Mouse (Mus musculus): ENCODE data around the gene Sfi1.
"Not testable (repeated sequence)": the region's sequence is repeated elsewhere in the genome, so short reads cannot be mapped to it uniquely, and the experiment has no call there.

The Sfi1 gene

DNA sequence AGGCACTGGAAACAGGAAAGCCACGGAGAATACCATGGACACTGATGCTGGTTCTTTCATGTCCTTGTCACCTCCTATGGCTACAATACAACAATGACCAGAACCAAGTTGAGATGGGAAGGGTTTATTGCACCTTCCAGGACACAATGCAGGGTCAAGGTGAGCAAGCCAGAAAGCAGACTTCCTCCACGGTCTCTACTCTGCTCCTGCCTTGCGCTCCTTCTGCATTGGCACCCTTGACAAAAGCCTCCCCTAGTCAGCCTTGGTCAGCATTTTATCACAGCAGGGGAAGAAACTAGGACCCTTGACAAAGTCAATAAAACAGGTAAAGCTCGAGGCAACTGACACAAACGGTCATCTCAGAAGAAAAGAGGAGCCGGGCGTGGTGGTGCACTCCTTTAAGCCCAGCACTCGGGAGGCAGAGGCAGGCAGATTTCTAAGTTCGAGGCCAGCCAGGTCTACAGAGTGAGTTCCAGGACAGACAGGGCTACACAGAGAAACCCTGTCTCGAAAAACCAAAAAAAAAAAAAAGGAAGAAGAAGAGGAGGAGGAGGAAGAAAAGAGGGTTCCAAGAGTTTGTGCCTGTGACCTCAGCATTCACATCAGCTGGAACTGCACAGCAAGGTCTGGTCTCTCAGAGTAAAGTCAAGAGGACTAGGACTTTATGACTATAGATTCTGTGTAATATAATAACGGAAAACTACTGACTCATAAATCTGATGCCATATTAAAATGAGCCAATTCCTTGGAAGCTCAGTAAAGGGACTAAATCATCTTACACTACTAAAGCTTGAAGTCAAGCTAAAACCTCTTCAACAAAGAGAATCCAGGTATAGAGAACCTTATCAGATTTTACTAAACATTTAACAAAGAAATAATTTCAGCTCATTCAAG is 19.6 kb downstream of the Sfi1 start:
- peak; percentile 86 to 99 for DNase-seq (ENCODE audit: low spot score in 2 of 2)

DNA sequence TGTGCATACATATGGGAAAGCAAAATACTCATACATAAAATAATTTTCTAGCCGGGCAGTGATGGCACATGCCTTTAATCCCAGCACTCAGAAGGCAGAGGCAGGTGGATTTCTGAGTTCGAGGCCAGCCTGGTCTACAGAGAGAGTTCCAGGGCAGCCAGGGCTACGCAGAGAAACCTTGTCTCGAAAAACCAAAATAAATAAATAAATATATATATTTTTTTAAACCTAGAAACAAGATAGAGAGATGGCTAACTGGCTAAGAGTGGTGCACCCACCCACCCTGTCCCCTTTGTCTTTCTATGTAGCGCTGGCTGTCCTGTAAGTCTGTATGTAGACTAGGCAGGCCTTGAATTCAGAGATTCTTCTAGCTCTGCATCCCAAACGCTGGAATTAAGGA is 20.7 kb downstream of the Sfi1 start:
- DNase-seq (ENCODE audit: low spot score in 2 of 2): not testable (repeated sequence)

DNA sequence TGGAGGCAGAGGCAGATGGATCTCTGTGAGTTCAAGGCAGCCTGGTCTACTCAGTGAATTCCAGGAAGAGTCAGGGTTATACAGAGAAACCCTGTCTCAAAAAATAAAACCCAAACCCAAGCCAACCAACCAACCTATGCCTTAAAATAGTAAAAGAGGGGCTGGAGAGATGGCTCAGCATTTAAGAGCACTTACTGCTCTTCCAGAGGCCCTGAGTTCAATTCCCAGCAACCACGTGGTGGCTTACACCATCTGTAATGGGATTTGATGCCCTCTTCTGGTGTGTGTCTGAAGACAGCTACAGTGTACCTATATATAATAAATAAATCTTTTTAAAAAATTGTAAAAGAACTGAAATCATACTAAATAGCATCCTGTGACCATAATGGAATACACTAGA is 21.3 kb downstream of the Sfi1 start:
- peak; percentile 74 to 94 for DNase-seq (ENCODE audit: low spot score in 2 of 2)

DNA sequence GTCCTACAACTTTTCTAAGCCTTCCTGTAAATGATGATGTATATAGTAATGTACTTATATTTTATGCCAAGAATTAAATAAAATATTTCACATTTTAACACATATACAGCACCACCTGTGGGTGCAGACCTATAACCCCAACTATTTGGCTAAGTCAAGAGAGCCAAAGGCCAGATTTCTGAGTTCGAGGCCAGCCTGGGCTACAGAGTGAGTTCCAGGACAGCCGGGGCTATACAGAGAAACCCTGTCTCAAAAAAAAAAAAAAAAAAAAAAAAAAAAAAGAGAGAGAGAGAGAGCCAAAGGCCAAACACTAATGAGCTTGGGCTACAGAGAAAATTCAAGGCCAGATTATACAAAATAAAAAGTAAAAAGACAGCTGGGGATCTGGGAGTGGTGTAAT is 24.2 kb downstream of the Sfi1 start:
- peak; percentile 74 to 91 for DNase-seq (ENCODE audit: low spot score in 2 of 2)

DNA sequence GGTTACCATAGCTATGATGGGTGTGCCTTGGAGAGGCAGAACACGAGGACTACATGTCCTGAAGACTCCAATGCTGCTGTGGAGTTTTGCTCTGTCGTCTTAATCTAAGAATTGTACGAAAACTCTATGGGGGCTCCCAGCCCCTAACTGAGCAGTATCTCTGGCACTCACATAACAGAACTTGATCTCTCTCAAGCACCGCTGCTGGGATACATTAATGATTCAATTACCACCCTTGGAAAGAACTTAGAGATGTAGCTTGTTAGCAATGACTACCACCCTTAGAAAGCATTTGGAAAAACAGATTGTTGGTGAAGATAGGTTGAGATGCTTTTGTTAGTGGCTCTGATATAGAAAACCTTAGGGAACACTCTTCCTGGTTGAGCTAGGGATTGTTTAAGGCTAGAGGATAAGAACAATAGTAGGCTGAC is 25.7 kb downstream of the Sfi1 start:
- DNase-seq (ENCODE audit: low spot score in 2 of 2): peak; percentile 78 to 90

DNA sequence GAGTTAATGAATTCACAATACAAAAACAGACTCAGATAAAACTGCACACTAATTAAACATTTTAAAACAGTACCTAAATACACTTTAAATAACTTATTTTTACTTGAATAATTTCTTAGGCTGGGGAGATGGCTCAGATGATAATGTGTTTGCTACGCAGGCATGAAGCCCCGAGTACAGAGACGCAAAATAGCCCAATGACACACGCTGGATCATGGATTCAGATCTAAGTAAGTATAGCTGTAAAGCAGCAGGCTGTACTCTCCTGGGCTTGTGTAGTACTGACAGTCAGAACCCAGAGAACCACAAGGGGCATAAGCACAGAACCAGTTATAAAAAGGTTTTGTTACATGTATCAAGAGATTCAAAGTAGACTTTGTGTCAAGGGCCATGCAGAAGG is 26.1 kb downstream of the Sfi1 start:
- peak in 1 of 2 experiments; percentile 66 for DNase-seq (ENCODE audit: low spot score in 2 of 2)

DNA sequence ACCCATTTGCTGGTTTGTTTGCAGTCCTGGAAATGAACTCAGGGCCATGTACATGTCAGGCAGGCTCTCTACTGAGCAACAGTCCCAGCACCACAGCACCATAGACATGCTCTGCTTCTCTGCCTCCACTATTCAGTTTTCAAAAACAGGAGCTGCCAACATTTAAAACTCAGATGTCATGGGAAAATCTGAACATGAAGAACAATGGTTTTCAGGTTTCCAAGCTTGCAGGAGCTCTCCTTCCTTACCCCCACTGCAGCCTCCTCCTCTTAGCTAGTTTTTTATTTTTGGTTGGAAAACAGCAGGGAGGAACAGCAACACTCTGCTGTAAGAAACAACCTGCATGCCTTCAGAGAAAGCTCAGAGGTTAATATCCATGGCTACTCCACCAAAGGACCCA is 26.9 kb downstream of the Sfi1 start:
- peak in 1 of 2 experiments; percentile 25 for DNase-seq (ENCODE audit: low spot score in 2 of 2)

DNA sequence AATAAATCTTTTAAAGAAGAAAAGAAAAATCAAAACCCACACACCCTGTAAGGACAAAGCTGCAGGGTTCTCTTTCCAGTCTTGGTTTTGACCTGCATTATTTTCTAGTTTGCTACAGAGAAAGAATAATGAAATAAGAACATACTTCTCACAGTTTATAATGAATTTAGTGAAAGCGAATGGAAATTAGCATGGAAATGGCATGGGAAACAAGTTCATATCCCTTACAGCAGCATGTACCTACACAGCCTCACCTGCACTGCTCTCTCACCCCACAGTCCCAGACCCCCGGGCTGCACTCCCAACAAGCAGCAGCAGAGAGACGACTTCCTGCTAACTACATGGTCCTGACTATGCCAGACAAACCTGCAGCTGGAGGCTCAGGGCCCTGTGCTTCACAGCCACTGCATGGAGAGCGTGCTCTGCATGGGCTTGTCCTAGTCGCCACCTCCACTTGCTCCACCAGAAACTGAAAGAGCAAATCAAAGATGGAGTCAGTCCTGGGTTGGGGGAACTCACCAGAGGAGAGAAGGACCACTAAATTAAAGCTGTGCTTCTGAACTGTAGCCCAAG is 28.0 kb downstream of the Sfi1 start:
- DNase-seq (ENCODE audit: low spot score in 2 of 2): not testable (repeated sequence)

DNA sequence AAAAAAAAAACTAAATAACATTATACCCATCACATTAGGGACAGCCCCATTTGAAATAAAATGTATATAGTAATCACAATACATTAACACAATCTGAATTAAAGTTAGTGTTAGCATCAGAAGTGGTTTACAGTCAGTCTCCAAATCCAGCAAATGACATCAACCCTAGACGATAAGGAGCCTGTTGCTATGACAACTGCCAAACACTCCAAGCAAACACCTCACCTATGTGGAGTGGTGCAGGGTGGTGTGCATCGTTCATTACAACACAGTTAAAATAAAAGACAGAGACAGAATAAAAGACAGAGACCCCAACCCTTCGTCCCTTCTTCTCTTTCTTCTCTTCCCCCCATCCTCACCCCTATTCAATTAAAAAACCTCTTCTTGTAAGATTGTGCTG is 29.6 kb downstream of the Sfi1 start:
- DNase-seq (ENCODE audit: low spot score in 2 of 2): not testable (repeated sequence)

DNA sequence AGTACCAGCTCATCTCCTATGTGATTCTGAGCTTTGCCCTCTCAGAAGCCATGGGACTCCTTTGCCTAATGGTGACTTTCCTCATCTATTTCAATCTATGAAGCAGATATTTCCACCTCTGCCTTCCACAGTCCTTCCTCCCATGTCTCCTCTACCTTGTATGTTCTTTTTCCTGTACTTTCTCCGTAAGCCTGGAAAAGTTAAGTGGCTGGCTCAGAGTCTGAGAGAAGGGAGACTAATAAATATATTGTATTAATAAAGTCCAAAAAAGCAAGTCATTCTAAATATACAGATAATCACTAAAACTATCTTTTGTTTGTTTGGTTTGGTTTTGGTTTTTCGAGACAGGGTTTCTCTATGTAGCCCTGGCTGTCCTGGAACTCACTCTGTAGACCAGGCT is 30.1 kb downstream of the Sfi1 start:
- peak; percentile 43 to 92 for DNase-seq (ENCODE audit: low spot score in 2 of 2)

DNA sequence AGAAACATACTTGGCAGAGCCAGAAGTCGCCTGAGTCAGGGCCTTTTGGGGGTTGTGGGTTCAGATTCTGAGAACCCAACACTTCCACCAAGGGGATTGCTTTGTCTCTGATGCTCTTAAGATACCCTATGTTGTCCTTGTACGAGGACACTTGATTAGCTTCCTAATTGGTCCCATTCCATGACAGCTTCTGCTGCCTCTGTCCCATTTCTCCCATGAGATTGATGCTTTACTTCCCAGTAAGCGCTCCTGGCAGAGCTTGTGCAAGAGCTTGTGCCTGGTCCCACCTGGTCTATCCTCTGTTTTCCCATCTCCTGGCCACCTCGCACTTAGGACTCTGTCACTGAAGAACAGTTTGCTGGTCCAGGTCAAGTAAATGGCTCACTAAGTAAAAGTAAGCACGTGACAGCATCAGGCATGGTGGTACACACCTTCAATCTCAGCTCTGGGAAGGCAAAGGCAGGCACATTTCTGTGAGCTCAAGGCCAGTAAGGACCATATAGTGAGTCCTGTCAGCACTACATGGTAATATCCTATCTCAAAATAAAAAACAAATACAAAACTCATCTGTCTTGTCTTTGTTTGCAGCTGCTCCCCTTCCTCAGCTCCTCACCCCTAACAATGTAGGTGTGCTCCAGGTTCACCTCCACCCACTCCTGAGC is 30.9 kb downstream of the Sfi1 start:
- DNase-seq (ENCODE audit: low spot score in 2 of 2): peak; percentile 85 to 97

DNA sequence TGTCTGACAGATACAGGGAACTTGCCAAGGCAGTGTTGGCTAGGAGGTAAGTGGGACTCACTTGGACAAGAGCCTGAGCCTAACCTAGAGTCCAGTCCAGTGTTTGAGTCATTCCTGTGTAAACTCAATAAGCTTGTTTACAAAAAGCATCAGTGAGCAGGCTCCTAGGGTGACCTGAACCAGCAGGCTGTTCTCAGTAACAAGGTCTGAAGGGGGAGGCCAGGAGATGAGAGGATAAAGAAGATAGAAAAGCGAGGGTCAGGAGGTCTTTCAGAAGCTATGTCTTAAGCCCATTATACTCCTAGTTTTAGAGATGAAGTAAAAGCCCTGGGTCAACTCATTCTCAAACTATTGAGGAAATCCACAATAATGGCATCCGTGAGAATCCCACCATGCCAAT is 31.9 kb downstream of the Sfi1 start:
- DNase-seq (ENCODE audit: low spot score in 2 of 2): peak; percentile 81 to 97

DNA sequence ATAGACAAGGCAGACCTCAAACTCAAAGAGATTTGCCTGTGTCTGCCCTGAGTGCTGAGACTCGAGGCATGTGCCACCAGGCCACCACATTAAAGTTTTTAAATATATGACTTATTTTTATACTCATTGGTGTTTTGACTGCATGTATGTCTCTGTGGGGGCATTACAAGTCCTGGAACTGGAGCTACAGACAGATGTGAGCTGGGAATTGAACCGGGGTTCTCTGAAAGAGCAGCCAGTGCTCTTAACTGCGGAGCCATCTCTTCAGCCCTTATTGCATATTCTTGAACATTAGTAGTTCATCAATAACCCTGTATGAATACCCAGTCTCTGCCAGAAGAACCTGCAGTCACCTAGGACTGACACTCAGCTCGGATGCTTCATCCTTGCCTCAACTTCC is 34.5 kb downstream of the Sfi1 start:
- DNase-seq (ENCODE audit: low spot score in 2 of 2): peak in 1 of 2 experiments; percentile 67

DNA sequence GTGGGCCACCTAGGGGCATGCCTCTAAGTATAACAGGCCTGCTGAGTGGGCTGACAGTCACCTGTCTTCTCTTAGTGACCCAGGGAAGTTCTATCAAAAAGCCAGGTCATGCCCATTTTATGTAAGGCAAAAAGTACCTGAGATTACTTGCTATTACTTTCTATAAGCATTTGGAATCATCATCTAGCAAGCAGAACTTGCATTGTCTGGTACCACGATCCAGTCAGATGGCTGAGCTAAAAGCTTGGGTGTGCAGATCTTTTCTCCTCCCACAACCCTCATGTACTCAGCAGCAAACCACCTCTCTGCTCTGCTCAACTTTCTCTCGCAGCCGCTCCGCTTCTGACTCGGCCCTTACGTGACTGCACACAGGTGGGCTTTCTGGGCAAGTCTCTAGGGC is 35.3 kb downstream of the Sfi1 start:
- peak; percentile 31 to 80 for DNase-seq (ENCODE audit: low spot score in 2 of 2)

DNA sequence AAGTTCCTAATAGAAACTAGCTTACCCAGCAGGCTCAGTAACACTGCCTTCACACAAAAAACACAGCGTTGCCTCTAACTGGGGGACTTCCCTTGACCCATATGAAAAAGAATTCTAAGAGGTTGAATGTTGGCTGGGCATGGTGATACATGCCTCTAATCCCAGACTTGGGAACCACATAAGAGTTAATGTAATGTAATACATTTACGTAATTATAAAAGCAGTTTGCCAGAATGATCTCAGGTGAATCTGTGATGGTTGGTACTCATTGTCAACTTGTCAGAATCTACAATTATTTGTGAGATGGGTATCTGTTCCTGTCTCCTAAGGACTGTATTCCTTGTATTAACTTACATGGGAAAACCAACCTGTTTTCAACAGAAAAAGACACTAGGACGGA is 36.3 kb downstream of the Sfi1 start:
- DNase-seq (ENCODE audit: low spot score in 2 of 2): not testable (repeated sequence)

DNA sequence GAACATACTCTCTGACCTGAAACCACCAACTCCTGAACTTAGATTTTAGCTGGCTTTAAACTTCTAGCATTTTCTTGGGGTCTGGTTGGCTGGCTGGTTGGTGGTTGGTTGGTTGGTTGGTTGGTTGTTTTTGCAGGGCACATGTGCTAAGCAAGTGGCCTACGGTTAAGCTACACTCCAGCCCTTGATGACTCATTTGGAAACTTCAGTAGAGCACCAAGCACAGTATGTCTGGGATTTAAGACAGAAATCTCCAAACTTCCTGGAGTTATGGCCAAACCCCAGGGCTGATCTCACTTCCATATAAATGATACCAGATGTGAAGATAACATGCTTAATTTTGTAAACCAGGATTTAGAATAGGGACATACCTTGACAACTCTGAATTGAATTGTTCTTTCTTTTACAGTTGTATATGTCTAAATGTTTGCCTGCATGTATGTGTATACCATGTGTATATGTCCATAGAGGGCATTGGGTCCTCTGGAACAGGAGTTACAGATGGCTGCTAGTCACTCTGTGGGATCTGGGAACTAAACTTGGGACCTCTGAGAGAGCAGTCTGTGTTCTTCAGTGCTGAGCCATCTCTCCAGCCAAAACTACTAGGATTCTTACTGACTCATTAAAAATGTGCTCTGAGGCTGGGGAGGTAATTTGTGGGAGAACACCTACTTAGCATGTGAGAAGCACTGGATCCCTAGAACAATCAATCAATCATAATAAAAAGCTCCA is 39.4 kb downstream of the Sfi1 start:
- peak; percentile 83 to 95 for DNase-seq (ENCODE audit: low spot score in 2 of 2)

DNA sequence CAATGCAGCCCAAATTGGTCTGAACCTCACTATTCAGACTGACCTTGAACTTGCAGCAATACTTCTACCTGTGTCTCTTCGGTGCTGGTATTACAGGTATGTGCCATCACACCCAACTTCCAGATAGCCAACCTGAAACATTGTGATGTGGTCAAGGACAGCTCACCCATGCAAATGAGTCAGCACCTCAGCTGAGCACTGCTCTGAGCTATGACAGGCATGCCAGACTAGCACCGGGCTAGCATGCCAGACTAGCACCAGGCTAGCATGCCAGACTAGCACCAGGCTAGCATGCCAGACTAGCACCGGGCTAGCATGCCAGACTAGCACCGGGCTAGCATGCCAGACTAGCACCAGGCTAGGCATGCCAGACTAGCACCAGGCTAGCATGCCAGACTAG is 41.9 kb downstream of the Sfi1 start:
- peak; percentile 56 to 83 for DNase-seq (ENCODE audit: low spot score in 2 of 2)

DNA sequence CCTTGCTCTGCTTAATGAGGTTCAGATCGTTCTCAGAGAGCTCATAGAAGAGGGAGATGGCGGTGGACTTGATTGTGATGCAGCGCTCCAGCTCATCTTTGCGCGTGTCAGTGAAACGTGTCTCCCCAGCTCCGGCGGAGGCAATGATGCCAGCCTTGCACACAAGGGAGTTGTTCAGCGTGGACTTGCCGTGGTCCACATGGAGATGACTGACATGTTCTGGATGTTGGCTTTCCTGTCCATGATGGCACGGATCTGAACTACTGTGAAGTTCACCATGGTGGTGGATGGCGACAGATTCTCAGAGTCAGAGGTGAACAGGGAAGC is 42.6 kb downstream of the Sfi1 start:
- DNase-seq (ENCODE audit: low spot score in 2 of 2): not testable (repeated sequence)

DNA sequence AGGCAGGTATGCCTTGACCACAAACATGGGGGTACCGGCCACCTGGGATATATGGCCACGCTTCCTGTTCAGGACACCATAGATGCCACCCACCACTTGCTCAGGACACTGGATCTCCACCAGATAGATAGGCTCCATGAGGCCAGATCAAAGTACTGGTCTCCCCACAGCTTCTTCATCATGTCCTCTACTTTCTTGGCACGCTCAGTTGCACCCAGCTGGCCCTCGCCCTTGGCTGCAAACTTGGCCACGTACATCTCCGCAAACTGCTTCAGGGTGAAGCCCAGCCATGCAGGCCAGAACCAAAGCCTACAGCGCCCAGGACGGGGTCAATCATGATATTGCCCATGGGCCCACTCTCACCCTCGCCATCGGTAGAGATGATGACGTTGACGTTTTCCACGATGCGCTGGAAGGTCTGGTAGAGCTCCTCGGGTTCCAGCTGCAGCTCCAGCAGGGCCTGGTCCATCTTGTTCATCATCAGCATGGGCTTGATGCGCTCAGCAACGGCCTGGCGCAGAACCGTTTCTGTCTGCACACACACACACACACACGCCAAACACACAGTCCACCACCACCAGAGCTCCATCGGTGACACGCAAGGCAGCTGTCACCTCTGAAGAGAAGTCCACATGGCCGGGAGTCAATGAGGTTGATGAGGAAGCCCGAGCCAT is 43.1 kb downstream of the Sfi1 start:
- peak; percentile 67 to 95 for DNase-seq (ENCODE audit: low spot score in 2 of 2)

DNA sequence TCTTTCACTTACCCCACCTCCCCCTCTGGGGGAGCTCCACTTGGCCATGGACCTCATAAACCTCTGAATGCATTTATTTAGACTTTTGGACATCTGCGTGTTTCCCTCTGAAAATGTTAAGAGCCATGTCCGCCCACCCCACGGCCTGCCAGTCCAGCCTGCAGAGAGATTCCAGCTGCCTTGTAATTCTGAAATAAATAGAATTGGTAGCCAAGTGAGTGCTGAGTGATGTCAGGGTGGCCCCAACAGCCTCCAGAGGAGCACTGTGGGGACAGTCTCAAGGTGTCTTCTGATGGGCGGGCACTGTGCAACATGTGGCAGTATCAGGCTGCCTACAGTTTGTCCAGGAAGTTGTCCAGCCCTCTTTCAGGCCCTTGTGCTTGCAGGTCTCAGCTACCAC is 43.8 kb downstream of the Sfi1 start:
- DNase-seq (ENCODE audit: low spot score in 2 of 2): not testable (repeated sequence)

DNA sequence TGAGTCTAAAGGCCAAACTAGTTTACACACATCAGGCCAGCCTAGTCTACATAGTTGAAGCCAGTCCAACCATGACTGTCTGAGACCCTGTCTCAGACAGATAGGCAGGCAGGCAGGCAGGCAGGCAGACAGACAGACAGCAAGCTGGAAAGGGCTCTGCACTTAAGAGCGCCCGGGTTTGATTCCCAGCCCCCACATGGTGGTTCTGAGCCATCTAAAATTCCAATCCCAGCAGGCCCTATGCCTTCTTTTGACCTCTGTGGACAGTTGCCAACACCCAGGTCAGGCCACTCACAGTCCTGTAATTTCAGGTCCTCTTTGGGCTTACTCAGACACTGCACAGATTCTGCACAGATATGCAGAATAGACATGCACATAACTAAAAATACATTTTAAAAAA is 46.5 kb downstream of the Sfi1 start:
- not testable (repeated sequence) for DNase-seq (ENCODE audit: low spot score in 2 of 2)
